Mouse (Mus musculus): Measurements from ENCODE around the gene H2-Q1. TPM values are rescaled to one million over a fixed set of nuclear protein-coding genes. Genes with fewer than 3 reads are reported as not detected.
"Not testable (repeated sequence)": the region's sequence is repeated elsewhere in the genome, so short reads cannot be mapped to it uniquely, and the experiment has no call there.

H2-Q1 gene
- polyA plus RNA-seq, 1 experiment from 2014 or later: 1.6 TPM

DNA sequence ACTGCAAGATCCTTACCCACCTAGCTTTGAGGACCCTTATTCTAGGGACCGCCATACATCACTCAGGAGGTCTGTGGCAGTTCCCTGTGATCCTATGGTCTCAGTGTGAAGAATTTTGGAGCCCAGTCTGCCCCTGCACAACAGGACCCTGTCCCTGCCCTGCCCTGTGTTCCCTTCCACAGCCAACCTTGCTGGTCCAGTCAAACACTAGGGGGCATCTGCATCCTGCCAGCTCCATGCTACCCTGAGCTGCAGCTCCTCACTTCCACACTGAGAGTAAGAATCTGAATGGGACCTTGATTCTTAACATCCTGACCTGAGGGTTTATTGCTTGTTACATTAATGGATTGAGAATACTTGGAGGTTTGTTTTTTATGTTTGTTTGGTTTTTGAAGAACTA is 4.9 kb downstream of the H2-Q1 start:
- H3K9me3 ChIP-seq (ENCODE audit: control insufficient read depth, low read length); H3K4me2 ChIP-seq (ENCODE audit: low read length); H3K4me1 ChIP-seq (replicated peaks; ENCODE audit: control insufficient read depth, insufficient read depth, low read length); ATAC-seq (replicated peaks; ENCODE audit: low FRiP score, low TSS enrichment, low read depth); H3K9ac ChIP-seq (ENCODE audit: low read length); H3K36me3 ChIP-seq (ENCODE audit: control insufficient read depth, insufficient read depth, low read length); H3K27ac ChIP-seq (ENCODE audit: low read depth); H3K4me3 ChIP-seq (ENCODE audit: low read depth, low read length): not testable (repeated sequence)
- H3K27me3 ChIP-seq (replicated peaks; ENCODE audit: control insufficient read depth, insufficient read depth, low read length): peaks cover 18% of the 10 kb centered on the region
- peak; percentile 43 for DNase-seq (ENCODE audit: low spot score)
- WGBS: 52% methylated on average over 1 of the region's 1 CpGs

DNA sequence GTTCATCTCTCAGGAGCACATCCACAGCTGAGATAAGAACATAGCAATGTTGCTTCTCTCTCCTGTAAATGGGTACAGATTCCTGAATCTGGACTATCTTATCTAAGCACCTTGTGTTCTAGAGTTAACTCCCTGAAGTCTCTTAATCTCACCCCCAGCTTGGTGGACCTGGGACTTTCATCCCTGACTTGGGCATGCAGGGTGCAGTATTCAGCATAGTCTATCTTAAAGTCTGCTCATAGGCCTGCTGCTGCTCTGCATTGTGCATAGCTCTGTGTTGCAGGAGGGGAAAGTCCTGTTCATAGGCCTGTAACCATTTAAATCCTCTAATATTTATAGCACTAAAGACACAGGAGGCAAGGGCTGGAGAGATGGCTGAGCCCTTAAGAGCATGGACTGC is 5.8 kb downstream of the H2-Q1 start:
- not testable (repeated sequence) for H3K4me1 ChIP-seq (replicated peaks; ENCODE audit: control insufficient read depth, insufficient read depth, low read length); H3K4me3 ChIP-seq (ENCODE audit: low read depth, low read length); ATAC-seq (replicated peaks; ENCODE audit: low FRiP score, low TSS enrichment, low read depth); H3K9ac ChIP-seq (ENCODE audit: low read length); H3K27ac ChIP-seq (ENCODE audit: low read depth); H3K4me2 ChIP-seq (ENCODE audit: low read length); H3K36me3 ChIP-seq (ENCODE audit: control insufficient read depth, insufficient read depth, low read length); H3K9me3 ChIP-seq (ENCODE audit: control insufficient read depth, low read length); H3K27me3 ChIP-seq (replicated peaks; ENCODE audit: control insufficient read depth, insufficient read depth, low read length)
- DNase-seq (ENCODE audit: low spot score): peak; percentile 34

DNA sequence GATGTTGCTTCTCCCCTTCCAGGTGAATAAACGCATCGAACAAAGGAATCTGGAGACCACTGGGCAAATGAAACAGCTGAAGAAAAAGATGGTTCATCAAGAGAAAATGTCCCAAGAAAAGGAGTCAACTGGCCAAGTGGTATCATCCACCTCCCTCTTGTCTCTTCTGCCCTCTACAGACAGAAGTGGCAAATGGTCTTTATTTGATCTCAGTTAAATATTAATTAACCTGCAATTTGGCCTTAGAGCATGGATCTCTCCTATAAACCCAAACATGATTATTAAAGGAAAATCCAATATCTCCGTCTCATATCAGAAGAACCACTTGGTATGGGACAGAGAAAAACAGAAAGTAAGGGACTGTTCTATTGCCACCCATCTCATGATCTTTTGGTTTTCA is 9.5 kb downstream of the H2-Q1 start:
- not testable (repeated sequence) for H3K4me1 ChIP-seq (replicated peaks; ENCODE audit: control insufficient read depth, insufficient read depth, low read length); H3K27ac ChIP-seq (ENCODE audit: low read depth); H3K27me3 ChIP-seq (replicated peaks; ENCODE audit: control insufficient read depth, insufficient read depth, low read length); H3K4me3 ChIP-seq (ENCODE audit: low read depth, low read length); DNase-seq (ENCODE audit: low spot score); H3K4me2 ChIP-seq (ENCODE audit: low read length); ATAC-seq (replicated peaks; ENCODE audit: low FRiP score, low TSS enrichment, low read depth); H3K36me3 ChIP-seq (ENCODE audit: control insufficient read depth, insufficient read depth, low read length); H3K9ac ChIP-seq (ENCODE audit: low read length); H3K9me3 ChIP-seq (ENCODE audit: control insufficient read depth, low read length)
- 54% methylated on average over 3 of the region's 3 CpGs for WGBS

DNA sequence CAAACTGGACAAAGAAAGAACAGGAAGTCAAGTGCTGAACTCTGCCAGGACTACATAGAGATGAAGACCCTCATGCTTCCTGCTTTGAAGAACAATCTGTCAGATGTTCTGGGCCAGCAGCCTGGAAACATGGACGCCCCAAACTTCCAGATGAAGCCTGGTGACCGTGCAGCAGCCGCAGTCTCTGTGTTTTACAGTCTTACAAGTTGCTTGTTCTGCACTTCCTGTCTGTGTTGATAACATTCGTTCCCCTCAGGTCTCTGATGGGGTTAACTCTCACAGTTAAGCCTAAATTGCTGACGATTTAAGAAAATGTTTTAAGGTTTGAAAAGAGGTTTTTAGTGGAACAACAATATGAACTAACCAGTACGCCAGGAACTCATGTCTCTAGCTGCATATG is 11.3 kb downstream of the H2-Q1 start:
- not testable (repeated sequence) for H3K36me3 ChIP-seq (ENCODE audit: control insufficient read depth, insufficient read depth, low read length); H3K27ac ChIP-seq (ENCODE audit: low read depth); DNase-seq (ENCODE audit: low spot score); H3K9me3 ChIP-seq (ENCODE audit: control insufficient read depth, low read length); H3K4me3 ChIP-seq (ENCODE audit: low read depth, low read length); H3K9ac ChIP-seq (ENCODE audit: low read length); ATAC-seq (replicated peaks; ENCODE audit: low FRiP score, low TSS enrichment, low read depth); H3K4me1 ChIP-seq (replicated peaks; ENCODE audit: control insufficient read depth, insufficient read depth, low read length); H3K4me2 ChIP-seq (ENCODE audit: low read length); H3K27me3 ChIP-seq (replicated peaks; ENCODE audit: control insufficient read depth, insufficient read depth, low read length)
- 53% methylated on average over 6 of the region's 6 CpGs for WGBS

DNA sequence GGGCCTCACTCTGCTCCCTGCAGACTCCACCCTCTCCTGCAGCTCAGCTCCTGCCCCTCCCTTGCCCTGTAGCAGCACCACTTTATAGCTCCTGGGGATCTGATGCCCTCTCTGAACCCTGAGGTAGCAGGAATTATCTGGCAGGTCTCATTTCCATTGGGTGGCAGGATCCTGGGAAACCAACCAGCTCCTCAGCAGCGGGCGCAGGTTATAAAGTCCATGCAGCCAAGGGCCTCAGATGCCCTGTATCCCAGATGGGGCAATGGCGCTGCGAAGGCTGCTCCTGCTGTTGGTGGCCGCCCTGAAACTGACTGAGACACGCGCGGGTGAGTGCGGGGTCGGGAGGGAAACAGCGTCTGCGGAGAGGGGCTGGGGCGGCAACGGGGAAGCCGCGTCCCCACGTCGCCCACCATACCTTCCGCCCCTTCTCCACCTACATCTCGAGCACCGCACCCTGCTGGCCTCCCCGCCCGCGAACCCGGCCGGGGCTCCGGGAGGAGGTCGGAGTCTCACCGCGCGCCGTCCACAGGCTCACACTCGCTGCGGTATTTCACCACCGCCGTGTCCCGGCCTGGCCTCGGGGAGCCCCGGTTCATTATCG is 22.0 kb downstream of the H2-Q1 start, which contains the start of gene H2-Q2:
Gene H2-Q2 (plus strand): TSS at position 172 of the 601 bp plus-strand sequence.
- no peak within 1 kb of the TSS for H3K27ac ChIP-seq (ENCODE audit: low read depth)

DNA sequence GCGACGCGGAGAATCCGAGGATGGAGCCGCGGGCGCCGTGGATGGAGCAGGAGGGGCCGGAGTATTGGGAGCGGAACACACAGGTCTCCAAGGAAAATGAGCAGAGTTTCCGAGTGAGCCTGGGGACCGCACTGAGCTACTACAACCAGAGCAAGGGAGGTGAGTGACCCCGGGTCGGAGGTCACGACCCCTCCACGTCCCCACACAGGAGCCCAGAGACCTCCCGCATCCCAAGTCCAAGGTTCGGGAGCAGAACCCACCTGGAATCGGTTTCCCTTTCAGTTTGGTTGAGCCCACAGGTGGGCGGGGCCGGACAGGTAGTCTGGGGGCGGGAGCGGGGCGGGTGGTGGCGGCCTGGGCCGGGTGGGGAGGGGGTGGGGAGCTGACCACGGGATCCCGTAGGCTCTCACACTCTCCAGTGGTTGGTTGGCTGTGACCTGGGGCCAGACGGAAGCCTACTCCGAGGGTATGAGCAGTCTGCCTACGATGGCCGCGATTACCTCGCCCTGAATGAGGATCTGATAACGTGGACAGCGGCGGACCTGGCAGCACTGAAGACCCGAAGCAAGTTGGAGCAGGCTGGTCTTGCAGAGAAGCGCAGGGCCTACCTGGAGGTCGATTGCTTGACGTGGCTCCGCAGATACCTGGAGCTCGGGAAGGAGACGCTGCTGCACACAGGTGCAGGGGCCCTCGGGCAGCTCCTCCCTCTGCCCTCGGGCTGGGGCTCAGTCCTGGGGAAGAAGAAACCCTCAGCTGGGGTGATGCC is 22.7 kb downstream of the H2-Q1 start:
- Histone ChIP-seq H3K36me3 (ENCODE audit: control insufficient read depth, insufficient read depth, low read length) (no peaks in the 10 kb centered on the region), H3K27me3 (replicated peaks; ENCODE audit: control insufficient read depth, insufficient read depth, low read length) (peaks cover 29% of the 10 kb centered on the region), H3K4me3 (ENCODE audit: low read depth, low read length) (peak overlapping the region; percentile 37), H3K4me2 (ENCODE audit: low read length) (peak overlapping the region; percentile 56), H3K4me1 (replicated peaks; ENCODE audit: control insufficient read depth, insufficient read depth, low read length) (no peaks in the 10 kb centered on the region), H3K27ac (ENCODE audit: low read depth) (no peak overlapping the region), H3K9ac (ENCODE audit: low read length) (0 out of 2 replicates have a peak overlapping the region, but pooled peaks have one; percentile 27), H3K9me3 (ENCODE audit: control insufficient read depth, low read length) (no peaks in the 10 kb centered on the region)
- 3% methylated on average over 45 of the region's 46 CpGs for WGBS
- peak; percentile 59 for DNase-seq (ENCODE audit: low spot score)
- ATAC-seq (replicated peaks; ENCODE audit: low FRiP score, low TSS enrichment, low read depth): peak; percentile 70

More for the DNA sequence above, 22.0 kb downstream of the H2-Q1 start, which contains the start of gene H2-Q2:
- Histone ChIP-seq H3K4me2 (ENCODE audit: low read length) (peak within 1 kb of the TSS; percentile 56), H3K9me3 (ENCODE audit: control insufficient read depth, low read length) (no peaks in the 10 kb centered on the region), H3K36me3 (ENCODE audit: control insufficient read depth, insufficient read depth, low read length) (no peaks in the 10 kb centered on the region), H3K27me3 (replicated peaks; ENCODE audit: control insufficient read depth, insufficient read depth, low read length) (peaks cover 29% of the 10 kb centered on the region), H3K9ac (ENCODE audit: low read length) (0 out of 2 replicates have a peak within 1 kb of the TSS, but pooled peaks have one; percentile 27), H3K4me1 (replicated peaks; ENCODE audit: control insufficient read depth, insufficient read depth, low read length) (no peaks in the 10 kb centered on the region), H3K4me3 (ENCODE audit: low read depth, low read length) (peak within 1 kb of the TSS; percentile 37)
- ATAC-seq (replicated peaks; ENCODE audit: low FRiP score, low TSS enrichment, low read depth) (peak; percentile 85), DNase-seq (ENCODE audit: low spot score) (peak; percentile 71)
- 2% methylated on average over 36 of the region's 40 CpGs for WGBS

DNA sequence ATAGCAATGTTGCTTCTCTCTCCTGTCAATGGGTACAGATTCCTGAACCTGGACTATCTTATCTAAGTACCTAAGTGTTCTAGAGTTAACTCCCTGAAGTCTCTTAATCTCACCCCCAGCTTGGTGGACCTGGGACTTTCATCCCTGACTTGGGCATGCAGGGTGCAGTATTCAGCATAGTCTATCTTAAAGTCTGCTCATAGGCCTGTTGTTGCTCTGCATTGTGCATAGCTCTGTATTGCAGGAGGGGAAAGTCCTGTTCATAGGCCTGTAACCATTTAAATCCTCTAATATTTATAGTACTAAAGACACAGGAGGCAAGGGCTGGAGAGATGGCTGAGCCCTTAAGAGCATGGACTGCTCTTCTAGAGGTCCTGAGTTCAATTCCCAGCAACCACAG is 27.5 kb downstream of the H2-Q1 start:
- not testable (repeated sequence) for H3K4me1 ChIP-seq (replicated peaks; ENCODE audit: control insufficient read depth, insufficient read depth, low read length); H3K27me3 ChIP-seq (replicated peaks; ENCODE audit: control insufficient read depth, insufficient read depth, low read length); H3K4me3 ChIP-seq (ENCODE audit: low read depth, low read length); DNase-seq (ENCODE audit: low spot score); H3K4me2 ChIP-seq (ENCODE audit: low read length); H3K9me3 ChIP-seq (ENCODE audit: control insufficient read depth, low read length); H3K27ac ChIP-seq (ENCODE audit: low read depth); ATAC-seq (replicated peaks; ENCODE audit: low FRiP score, low TSS enrichment, low read depth); H3K9ac ChIP-seq (ENCODE audit: low read length); H3K36me3 ChIP-seq (ENCODE audit: control insufficient read depth, insufficient read depth, low read length)

DNA sequence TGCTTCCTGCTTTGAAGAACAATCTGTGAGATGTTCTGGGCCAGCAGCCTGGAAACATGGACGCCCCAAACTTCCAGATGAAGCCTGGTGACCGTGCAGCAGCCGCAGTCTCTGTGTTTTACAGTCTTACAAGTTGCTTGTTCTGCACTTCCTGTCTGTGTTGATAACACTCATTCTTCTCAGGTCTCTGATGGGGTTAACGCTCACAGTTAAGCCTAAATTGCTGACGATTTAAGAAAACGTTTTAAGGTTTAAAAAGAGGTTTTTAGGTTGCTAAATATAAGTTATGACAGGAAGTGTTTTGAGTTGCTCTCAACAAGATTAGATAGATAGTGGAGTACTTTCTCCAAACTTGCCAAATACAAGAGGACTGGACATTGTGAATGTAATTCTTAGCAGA is 33.1 kb downstream of the H2-Q1 start:
- H3K4me2 ChIP-seq (ENCODE audit: low read length); H3K9ac ChIP-seq (ENCODE audit: low read length); H3K27me3 ChIP-seq (replicated peaks; ENCODE audit: control insufficient read depth, insufficient read depth, low read length); H3K4me3 ChIP-seq (ENCODE audit: low read depth, low read length); DNase-seq (ENCODE audit: low spot score); H3K9me3 ChIP-seq (ENCODE audit: control insufficient read depth, low read length); H3K4me1 ChIP-seq (replicated peaks; ENCODE audit: control insufficient read depth, insufficient read depth, low read length); ATAC-seq (replicated peaks; ENCODE audit: low FRiP score, low TSS enrichment, low read depth); H3K36me3 ChIP-seq (ENCODE audit: control insufficient read depth, insufficient read depth, low read length); H3K27ac ChIP-seq (ENCODE audit: low read depth): not testable (repeated sequence)
- WGBS: 45% methylated on average over 6 of the region's 6 CpGs

DNA sequence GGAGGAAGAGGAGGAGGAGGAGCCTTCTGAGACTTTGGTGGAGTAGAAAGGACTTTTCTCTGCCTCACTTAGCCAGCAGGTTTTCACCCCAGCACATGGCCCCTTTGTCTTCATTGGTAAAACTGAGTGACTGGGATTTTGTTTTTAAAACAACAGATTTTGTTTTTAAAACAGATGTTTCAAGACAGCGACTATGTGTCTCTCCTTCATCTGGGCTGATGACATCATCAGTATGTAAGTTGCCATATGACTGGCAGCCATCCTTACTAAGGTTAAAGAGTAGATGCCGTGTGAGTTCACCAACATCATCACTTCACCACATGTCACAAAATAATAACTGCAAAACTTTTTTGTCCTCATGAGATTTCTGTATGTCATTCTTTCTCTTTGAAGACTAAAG is 33.9 kb downstream of the H2-Q1 start:
- no peak for ATAC-seq (replicated peaks; ENCODE audit: low FRiP score, low TSS enrichment, low read depth)
- H3K36me3 ChIP-seq (ENCODE audit: control insufficient read depth, insufficient read depth, low read length): no peaks in the 10 kb centered on the region
- WGBS: 75% methylated on average over 2 of the region's 2 CpGs

More for the DNA sequence above, 33.9 kb downstream of the H2-Q1 start:
- no peak overlapping the region for H3K4me3 ChIP-seq (ENCODE audit: low read depth, low read length)
- DNase-seq (ENCODE audit: low spot score): no peak
- H3K4me2 ChIP-seq (ENCODE audit: low read length): no peak overlapping the region
- H3K9me3 ChIP-seq (ENCODE audit: control insufficient read depth, low read length): no peaks in the 10 kb centered on the region
- no peak overlapping the region for H3K27ac ChIP-seq (ENCODE audit: low read depth)
- H3K4me1 ChIP-seq (replicated peaks; ENCODE audit: control insufficient read depth, insufficient read depth, low read length): no peaks in the 10 kb centered on the region
- H3K9ac ChIP-seq (ENCODE audit: low read length): no peak overlapping the region
- H3K27me3 ChIP-seq (replicated peaks; ENCODE audit: control insufficient read depth, insufficient read depth, low read length): peaks cover 6% of the 10 kb centered on the region; the same call in 1 of the 2 replicates

Data from intestine, embryonic 14.5 days (tissue).